Mouse (Mus musculus) ES-Bruce4 (cell line): Measurements from ENCODE around the gene Cbfa2t3.

ENCODE experiments used
- CTCF ChIP-seq: IDR thresholded peaks from one replicate; pipeline ENCODE4 v1.8.1; 2011; ENCODE audit warnings: low read depth, low read length
- POLR2A ChIP-seq: IDR thresholded peaks from one replicate; pipeline ENCODE4 v1.8.1; 2011; ENCODE audit warnings: low read length; ENCODE audit not compliant: insufficient read depth

GRCm38 (mm10) chr8:122745022-122745749 is 46.3 kb upstream of the Cbfa2t3 start:
- TF ChIP-seq POLR2A: no peak
- no peak for TF ChIP-seq CTCF
